Mouse (Mus musculus): ENCODE measurements around the gene Ntrk2. TPM values are rescaled to one million over a fixed set of nuclear protein-coding genes. Genes with fewer than 3 reads are reported as not detected.
"Not testable (repeated sequence)": the region's sequence is repeated elsewhere in the genome, so short reads cannot be mapped to it uniquely, and the experiment has no call there.

Ntrk2 gene
- total RNA-seq, 4 experiments from 2014 or later: 351 to 384 (median 372) TPM

DNA sequence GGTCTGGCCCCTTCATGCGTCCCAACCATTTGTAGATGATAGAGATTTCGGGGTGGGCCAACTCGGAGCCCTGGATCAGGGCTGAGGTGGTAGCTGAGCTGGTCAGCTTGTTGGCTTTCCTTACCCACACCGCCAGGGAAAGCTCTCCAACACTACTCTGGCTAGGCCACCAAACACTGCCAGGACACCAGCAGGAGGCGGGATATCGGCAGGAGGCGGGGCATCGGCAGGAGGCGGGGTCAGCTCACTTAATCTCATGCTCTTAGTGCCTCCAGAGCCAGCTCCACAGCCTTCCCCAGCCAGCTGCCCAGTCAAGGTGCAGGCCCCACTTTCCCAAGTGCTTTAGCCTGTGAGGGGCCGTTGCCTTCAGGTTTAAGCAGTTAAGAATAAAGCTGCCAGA is 293.7 kb downstream of the Ntrk2 start:
- DNase-seq (ENCODE audit: low spot score in 2 of 2): no peak

DNA sequence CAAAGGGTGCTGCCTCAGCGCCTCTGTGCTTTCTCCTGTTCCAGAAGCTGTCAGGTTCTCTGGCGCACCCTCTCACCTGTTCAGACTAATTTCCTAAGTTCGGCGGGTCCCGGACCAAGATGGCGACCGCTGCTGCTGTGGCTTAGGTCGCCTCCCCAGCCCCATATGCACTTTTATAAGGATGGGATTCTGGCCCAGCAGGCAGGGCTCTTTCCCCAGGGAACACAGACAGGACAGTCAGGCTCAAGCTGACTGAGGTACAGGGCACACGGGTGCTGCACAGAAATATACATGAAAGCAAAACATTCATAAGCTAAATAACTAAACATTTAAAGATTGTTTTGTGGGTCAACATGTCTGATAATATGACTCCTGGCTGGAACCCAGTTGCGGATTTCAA is 301.4 kb downstream of the Ntrk2 start:
- DNase-seq (ENCODE audit: low spot score in 2 of 2): not testable (repeated sequence)

DNA sequence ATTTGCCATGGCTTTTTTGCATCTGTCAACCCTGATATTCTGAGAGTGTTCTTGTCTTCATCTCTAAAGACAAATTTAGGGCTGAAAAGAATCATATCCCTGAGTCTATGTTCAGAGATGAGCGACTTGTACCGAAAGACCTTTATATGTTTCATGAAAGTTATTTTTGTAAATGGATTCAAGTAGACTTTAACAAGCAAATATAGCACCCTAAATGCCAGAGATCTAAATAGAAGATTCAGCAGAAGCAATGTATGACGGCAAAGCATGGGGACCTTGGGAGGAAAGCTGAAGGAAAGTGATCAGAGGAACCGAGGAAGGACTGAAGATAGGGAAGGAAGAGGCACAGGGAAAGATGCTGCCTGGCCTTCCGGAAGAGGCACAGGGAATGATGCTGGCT is 303.7 kb downstream of the Ntrk2 start:
- no peak for DNase-seq (ENCODE audit: low spot score in 2 of 2)

DNA sequence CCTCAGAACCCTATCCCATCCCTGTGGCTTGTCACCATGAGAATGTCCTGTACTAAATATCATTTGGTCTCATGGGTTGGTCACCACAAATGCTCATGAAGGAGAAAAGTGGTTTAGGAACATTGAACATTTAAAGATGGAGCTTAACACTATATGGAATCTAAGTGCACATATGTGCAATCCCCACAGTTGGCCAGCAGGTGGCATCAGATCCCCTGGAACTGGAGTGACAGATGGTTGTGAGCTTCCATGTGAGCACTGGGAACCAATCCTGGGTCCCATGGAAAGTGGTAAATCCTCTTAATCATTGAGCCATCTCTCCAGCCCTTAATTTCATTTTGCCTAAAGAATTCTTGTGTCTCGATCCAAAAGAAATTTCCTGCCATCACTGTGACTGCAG is 308.3 kb downstream of the Ntrk2 start:
- DNase-seq (ENCODE audit: low spot score in 2 of 2): no peak

DNA sequence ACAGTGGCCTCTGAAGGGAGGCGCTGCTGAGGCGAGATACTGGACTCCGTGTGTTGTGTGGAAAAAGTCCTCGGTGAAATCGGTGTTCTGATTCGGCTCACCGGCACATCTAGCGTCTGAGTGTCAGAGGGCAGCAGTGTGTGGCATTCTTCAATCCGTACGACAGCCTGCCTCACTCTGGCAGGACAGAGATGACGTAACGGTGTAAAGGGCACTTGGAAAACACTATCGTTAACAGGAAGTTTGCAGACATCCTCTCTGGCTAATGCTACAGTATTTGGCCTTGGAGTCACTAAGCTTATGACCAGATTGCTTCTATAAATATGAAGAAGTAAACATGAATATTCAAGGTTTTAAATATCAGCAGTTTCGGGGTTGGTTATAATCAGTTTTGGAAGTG is 309.2 kb downstream of the Ntrk2 start:
- no peak for DNase-seq (ENCODE audit: low spot score in 2 of 2)

DNA sequence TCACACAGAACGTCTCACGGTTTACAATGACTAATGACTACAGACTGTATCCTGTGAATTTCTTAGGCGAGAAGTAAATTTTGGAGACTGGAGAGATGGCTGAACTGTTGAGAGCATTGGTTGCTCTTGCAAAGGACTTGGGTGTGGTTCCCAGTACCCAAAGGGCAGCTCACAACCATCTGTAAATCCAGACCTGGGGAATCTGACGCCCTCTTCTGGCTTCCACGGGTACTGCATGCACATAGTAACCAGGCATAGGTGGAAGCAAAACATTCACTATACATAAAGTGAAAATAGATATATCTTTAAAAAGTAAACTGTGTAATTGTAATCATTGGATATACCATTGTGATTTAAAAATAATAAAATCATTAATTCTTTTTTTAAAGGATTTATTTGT is 310.9 kb downstream of the Ntrk2 start:
- no peak for DNase-seq (ENCODE audit: low spot score in 2 of 2)

DNA sequence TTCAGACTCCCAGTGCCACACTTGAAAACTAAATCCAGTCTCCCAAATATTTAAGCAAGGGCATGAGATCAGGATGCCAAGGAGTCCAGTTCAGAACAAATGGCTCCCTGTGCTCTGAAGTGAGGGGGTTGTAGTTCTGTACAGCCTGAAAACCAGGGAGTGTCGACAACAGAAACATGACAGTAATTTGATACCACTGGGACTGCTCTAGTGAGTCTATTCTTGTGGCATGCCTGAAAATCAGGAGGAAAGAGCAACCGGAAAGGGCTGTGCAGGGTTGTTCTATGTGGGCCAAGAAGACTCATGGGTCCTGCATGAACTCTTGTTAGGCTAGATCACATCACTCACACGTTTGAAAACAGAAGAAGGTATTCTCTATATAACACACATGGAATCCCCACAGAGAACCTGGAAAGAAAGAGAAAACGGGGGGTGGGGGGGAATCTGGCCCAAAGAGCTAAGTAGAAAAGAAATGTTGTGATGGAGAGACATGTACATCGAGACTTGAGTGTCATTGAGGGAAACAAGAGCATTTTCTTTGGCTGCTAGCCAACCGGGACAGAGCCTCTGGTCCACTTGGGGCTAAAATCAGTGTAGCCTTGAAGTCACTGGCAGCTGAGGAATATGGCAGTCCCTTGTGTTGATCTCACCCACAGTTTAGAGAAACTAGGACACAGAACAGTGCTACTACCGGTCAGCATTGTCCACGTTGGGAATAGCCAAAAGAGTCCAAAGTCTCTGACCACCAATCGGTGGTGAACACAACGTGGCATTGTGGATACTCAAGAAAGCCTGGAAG is 313.4 kb downstream of the Ntrk2 start:
- no peak for DNase-seq (ENCODE audit: low spot score in 2 of 2)

DNA sequence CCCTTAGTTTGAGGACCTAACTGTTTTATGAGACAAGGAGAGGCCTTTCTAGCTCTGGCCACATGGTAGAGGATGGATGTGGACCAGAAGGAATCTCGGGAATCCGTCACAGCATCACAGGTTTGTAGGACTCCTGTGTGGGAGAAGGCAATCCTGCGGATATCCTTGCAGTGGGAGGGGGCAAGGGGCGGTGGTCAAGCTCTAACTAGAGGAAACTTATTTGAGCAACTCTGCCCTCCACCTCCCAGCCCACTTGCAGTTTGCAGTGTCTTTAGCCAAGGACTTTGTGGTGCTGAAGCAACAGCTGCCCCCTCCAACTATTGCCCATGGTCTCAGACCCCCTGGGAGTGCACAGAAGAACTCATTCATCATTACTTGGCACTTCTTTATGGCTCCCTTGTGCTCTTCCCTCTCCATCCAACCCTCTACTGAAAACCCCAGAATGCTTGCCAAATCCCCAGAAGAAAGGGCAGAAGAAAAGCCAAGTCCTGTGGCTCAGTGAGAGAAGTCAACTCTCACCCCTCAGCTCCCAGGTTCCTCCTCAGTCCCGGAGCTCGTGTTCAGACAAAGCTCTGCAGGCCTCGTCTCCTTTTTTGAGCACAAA is 336.9 kb downstream of the Ntrk2 start:
- peak; percentile 17 to 58 for DNase-seq (ENCODE audit: low spot score in 2 of 2)

DNA sequence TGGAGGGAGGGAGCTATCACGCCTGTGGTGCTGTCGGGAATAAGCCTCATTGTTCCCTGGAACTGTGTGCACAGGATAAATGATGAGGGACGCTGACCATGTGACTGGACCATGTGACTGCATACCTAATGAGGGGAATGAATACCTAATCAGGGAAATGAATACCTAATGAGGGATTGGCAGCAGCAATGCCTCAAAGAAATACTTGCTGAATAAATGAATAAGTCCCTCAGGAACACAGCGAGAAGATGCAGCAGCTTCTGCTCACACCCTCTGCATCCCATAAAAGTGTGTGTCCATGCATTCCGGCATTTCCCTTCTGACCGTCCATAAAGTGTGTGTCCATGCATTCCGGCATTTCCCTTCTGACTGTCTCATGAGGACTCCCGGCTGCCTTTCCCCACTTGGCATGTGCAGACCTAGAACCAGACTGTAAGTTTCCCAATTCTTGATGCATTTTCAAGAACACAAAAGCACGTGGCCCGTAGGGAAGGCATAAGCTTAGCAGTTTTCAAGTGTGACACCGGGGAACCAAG is 338.0 kb downstream of the Ntrk2 start:
- DNase-seq (ENCODE audit: low spot score in 2 of 2): peak; percentile 37 to 67

DNA sequence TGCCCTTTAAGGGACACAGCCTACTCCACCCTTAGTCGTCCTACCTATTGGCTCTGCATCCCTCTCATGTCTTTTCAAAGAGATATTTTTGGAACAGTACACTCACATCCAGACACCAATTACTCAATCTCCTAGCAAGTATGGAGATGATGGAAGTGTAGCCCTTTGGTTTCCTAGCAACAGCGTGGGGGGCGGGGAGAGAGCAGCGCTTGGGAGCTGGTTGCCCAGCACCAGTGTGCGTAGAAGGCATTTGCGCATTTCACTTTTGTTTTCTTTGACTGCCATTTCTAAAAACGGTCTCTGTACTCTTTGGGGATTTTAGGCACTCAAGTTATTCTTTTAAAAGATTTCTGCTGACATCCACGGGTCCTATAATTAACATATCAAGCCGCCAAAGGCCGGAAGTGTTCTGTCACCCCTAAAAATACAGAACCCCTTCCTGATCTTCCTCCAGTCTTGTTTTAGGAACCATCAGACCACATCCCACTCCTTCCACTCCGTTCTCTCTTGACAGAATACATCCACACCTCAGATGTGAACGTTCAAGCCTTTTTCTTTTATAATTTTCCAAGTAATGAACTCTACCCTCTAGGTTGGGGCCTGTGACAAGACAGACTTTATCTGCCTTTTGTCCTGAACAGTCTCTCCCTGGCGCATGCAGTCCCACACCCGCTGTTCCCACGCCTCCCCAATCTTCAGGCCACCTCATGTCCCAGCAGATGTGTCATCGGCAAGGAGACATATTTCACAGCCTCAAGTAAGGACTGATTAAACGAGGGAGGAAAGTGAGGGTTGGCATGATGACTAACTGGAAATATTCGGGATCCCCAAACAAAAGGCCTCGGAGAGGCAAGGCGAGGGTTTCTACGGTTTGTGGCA is 339.5 kb downstream of the Ntrk2 start:
- DNase-seq (ENCODE audit: low spot score in 2 of 2): peak; percentile 76 to 95

DNA sequence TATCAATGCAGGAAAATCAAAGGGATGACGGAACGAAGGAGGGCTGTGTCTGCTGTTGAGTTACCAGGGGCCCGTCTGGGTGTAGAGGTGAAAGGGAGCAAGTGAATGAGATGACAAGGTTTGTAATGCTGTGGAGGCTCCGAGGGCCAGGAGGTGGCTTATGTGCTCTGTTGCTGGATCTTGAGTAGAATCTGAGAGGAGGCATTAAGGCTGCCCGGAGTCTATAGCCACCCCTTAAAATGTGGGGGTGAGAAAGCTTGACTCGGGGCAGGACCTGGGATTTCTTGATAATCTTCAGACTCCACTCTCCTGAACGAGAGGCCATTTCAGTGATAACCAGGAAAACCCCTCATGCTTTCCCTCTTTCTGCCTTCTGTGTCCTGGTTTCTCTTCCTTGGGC is 340.2 kb downstream of the Ntrk2 start:
- DNase-seq (ENCODE audit: low spot score in 2 of 2): peak in 1 of 2 experiments; percentile 2

DNA sequence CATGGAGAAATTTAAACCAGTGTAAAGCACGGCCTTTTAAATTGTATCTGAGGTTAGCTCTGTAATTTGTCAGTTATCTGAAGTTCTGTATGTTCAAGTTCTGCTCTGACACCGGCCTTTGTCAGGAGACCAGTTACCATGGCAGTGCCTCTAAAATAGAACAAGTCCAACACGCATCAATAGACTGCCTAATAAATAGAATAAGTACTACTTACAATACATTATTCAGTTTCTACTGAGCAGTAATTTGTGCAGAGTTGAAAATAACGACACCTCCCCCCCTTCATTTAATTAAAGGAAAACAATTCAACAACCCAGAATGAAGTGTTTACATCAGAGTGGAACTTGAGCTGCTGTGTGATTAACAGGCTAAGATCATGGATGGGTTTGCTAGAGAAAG is 341.6 kb downstream of the Ntrk2 start:
- DNase-seq (ENCODE audit: low spot score in 2 of 2): no peak

DNA sequence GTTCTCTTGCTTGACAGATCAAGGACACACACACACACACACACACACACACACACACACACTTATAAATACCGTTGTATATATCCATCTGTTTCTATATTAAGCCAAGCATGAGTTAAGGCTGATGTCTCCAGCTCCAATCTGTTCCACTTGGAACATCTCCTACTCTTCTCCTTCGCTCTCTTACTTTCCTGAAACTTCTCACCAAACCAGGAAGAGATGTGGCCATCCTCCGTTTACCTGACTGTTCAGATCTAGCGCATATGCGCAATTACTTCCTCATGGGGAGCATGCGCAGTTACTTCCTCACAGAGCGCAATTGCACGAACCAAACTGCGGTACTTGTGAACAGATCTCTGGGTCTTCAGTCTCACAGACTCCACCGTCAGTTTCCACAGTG is 342.4 kb downstream of the Ntrk2 start:
- DNase-seq (ENCODE audit: low spot score in 2 of 2): no peak

DNA sequence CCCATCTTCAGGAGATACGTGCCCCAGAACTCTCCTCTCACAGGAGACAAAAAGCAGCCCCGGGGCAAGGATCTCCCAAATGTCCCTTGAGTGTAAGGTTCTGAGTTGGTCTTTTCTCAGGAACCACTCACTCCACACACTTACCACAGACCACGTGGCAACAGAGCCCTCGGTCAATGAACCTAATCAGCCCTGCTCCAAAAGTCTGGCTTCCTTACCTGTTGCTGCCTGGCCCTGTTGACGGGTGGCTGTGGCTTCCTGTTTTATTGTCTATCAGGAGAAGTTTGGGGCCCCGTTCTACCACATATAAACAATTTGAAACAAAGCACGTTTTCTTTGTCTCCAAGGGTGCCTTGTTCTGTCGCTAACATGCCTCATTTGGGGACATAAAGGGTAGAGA is 357.6 kb downstream of the Ntrk2 start:
- DNase-seq (ENCODE audit: low spot score in 2 of 2): no peak

DNA sequence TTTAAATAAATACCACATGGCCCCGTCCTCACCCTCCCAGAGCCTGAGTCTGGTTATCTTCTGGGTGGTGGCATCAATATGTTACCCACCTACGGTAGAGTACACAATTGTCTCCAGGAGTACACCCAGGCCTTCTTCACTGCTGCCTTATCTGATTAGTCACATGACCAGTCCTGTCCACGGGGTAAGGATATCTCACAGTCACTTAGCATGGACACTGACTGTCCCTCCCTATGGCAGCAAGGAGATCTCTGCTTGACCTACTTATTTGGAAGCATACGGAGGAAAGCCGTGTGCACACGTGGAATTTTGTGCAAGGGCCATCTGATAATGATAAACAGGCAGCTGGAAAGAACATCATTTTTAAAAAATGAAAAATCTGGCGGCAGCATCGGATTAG is 367.5 kb downstream of the Ntrk2 start:
- DNase-seq (ENCODE audit: low spot score in 2 of 2): no peak

DNA sequence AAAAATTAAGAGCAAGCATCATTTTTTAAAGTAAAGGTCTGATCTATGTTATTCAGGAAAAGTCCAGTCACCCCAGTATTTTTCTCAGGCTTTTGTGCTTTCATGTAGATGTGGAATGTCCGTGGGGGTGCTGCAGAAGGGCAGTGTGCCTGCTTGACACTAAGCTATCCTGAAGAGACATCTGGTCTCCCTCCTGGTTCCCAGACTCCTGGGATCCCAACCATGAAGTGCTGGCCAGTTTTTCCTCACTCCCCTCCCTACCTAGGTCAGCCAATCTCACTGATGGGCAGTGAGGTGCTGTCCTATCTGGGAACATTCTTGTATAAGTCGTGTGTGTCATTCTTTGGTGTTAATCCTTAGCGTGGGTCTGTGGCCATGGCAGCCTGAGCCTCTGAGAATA is 369.7 kb downstream of the Ntrk2 start:
- DNase-seq (ENCODE audit: low spot score in 2 of 2): no peak

DNA sequence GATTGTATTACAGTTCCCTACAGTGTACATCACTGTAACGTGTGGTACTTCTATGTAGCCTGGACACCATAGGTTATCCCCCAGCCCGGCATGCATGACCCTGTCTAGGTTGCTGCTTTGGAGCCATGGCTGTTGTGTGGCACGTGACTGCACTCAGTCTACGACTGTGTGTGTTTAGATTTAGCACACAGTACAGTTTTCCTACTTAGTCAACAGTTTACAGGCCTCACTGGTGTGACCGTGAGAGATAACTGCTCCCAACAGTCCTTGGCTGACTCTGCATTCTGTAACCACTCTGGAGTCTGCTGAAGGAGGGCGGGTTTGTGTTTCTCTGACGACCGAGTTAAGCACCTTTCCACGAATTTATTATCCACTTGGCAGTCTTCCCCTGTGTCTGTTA is 370.1 kb downstream of the Ntrk2 start:
- no peak for DNase-seq (ENCODE audit: low spot score in 2 of 2)

DNA sequence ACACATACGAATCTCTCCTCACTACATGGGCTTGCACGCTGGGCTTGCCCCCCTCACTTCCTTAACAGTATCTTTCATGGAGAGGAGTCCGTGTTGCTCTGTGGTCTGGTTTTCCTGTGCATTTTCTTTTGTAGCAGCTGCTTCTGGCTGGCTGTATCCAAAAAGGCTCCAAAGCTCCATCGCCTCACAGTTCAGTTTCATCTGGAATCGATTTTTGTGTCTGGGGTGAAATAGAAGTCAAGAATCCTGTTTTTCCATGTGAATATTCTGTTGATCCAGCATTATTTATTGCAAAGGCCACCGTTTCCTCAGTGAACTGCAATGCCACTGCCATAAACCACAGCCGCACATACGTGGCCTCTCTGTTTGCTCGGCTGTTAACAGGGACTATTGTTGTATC is 370.6 kb downstream of the Ntrk2 start:
- no peak for DNase-seq (ENCODE audit: low spot score in 2 of 2)

DNA sequence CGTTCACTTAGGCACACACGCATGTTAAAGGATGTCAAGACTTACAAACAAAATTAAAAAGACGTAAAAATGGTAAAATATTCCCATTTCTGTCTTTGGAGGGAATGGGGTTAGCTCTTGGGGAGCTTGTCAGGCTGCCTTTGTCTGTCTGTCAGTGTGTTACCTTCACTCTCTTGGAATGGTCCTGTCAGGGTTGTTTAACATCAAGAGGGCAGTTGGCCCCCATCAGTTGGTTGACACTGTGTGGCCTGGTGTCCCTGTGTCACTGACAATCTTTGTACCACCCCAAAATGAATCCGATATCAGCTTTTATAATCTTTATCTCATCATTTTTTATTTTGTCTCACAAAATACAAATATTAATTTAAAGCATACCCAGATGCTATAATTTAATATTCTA is 373.6 kb downstream of the Ntrk2 start:
- no peak for DNase-seq (ENCODE audit: low spot score in 2 of 2)

DNA sequence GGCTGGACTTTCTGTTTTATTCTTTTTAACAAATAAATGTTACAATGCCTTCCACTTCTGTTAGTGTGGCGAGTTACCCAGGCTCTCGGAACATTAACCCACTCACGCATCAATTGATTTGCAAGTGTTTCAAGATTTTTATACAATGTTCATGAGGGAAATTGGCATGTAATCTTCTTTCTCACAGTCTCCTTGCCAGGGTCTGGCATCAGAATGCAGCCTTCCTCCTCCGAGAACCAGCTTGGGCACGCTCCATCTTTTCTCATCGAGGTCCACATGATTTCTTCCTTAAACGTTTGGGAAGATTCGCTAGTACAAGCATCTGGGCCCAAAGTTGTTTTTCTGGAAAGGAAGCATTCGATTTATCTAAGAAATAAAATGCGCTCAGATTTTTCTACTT is 374.4 kb downstream of the Ntrk2 start:
- DNase-seq (ENCODE audit: low spot score in 2 of 2): peak in 1 of 2 experiments; percentile 29

DNA sequence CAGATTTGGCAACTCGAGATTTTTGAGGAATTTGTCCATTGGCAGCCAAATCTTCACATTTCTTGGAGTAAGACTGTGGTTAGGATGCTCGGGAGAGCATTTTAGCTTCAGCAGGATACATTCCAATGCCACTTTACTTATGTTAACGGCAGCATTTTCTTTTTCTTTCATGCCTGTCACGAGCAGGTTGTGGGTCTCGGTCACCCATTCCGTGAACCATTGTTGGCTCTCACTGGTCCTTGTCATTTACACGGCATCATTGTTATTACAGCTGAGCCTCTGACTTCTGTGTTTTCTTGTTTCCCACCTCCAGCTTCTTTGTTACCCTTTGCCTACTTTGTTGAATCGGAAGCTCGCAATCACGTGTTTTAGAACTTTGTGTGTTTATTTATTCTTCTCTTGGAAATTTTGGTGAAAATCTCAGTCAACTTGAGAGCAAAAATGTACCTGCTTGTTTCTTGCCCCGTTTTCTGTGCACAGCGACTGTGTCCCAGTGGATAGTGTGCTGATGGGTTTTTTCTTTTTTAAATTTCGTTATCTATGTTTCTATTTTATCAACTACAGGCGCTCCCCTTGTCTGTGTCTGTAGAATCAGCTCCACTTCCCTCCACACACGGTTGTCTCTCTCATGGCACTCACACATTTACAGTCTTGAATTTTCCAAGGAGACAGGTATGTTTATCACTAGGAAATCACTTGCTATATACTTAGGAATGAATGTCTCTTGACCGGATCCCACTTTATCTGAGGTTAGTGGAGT is 375.0 kb downstream of the Ntrk2 start:
- DNase-seq (ENCODE audit: low spot score in 2 of 2): no peak
